Mouse (Mus musculus) heart, embryonic 16.5 days (tissue): ENCODE measurements around the gene Bzw2. TPM values are rescaled to one million over a fixed set of nuclear protein-coding genes. Genes with fewer than 3 reads are reported as not detected.
A peak's percentile ranks its signal among the peaks of the same experiment; 100 is the strongest.

Source experiments
- ATAC-seq: fragments of 200-750 bp; cut with Nextera tagmentation; replicated peaks from 2 replicates; pipeline ENCODE4 v1.8.0; 2017; ENCODE audit warnings: moderate number of reproducible peaks; ENCODE audit not compliant: insufficient read depth, low FRiP score; ENCODE audit errors: extremely low read depth
- H3K27ac ChIP-seq: fragments of 300-500 bp; sonication (generic); 2 replicates; pipeline ENCODE4 v1.5.1; 2014; ENCODE audit warnings: mild to moderate bottlenecking, low read length, control low read depth, moderate library complexity
- H3K27me3 ChIP-seq: fragments of 300-500 bp; sonication (generic); 2 replicates; pipeline ENCODE4 v1.6.1; 2014; ENCODE audit warnings: low read length, mixed read lengths; ENCODE audit not compliant: control insufficient read depth, insufficient read depth
- H3K36me3 ChIP-seq: fragments of 300-500 bp; sonication (generic); 2 replicates; pipeline ENCODE4 v1.6.1; 2014; ENCODE audit not compliant: control insufficient read depth, insufficient read depth
- H3K4me1 ChIP-seq: fragments of 300-500 bp; sonication (generic); 2 replicates; pipeline ENCODE4 v1.6.1; 2014; ENCODE audit warnings: low read length, mixed read lengths; ENCODE audit not compliant: control insufficient read depth, insufficient read depth
- H3K4me2 ChIP-seq: fragments of 300-500 bp; sonication (generic); 2 replicates; pipeline ENCODE4 v1.6.1; 2014; ENCODE audit warnings: low read depth, mild to moderate bottlenecking, control low read depth, low read length
- H3K4me3 ChIP-seq: fragments of 300-500 bp; sonication (generic); 2 replicates; pipeline ENCODE4 v1.5.1; 2014; ENCODE audit warnings: mild to moderate bottlenecking, control low read depth, low read length
- H3K9ac ChIP-seq: fragments of 300-500 bp; sonication (generic); 2 replicates; pipeline ENCODE4 v1.6.1; 2014; ENCODE audit warnings: low read length, control low read depth
- H3K9me3 ChIP-seq: fragments of 300-500 bp; sonication (generic); replicated peaks from 2 replicates; pipeline ENCODE4 v1.6.1; 2016; ENCODE audit warnings: low read length; ENCODE audit not compliant: control insufficient read depth
- WGBS: fragments of 180-500 bp; shearing (Covaris S2); extraction: QIAGEN DNeasy Blood & Tissue Kit; methylation state at CpG from one replicate; pipeline ENCODE4 v1.1.7; 2014; 5-methylcytosine and 5-hydroxymethylcytosine counted together
- polyA plus RNA-seq: library from polyadenylated mRNA; unstranded; fragments of >200 nt; fragmentation: Nextera tagmentation; extraction: Ambion mirVana; gene quantifications from 2 replicates; pipeline ENCODE4 v1.2.1, GENCODE M21; 2015

The Bzw2 gene
- polyA plus RNA-seq, 1 experiment from 2014 or later: 210 TPM

GRCm38 (mm10) chr12:36072860-36073259 is 85.0 kb downstream of the Bzw2 start:
- Histone ChIP-seq H3K9me3 (no peaks in the 10 kb centered on the region), H3K4me2 (no peak overlapping the region), H3K36me3 (no peaks in the 10 kb centered on the region), H3K4me3 (no peak overlapping the region), H3K27me3 (no peaks in the 10 kb centered on the region), H3K4me1 (no peaks in the 10 kb centered on the region; the same call in 1 of the 2 replicates), H3K27ac (no peak overlapping the region), H3K9ac (no peak overlapping the region)
- no peak for ATAC-seq
- WGBS: 33% methylated on average over 5 of the region's 5 CpGs

- Histone ChIP-seq H3K36me3 (no peaks in the 10 kb centered on the region), H3K27ac (no peak overlapping the region), H3K4me2 (no peak overlapping the region), H3K4me1 (no peaks in the 10 kb centered on the region; the same call in 1 of the 2 replicates), H3K9ac (no peak overlapping the region), H3K4me3 (no peak overlapping the region), H3K27me3 (no peaks in the 10 kb centered on the region), H3K9me3 (peaks cover 3% of the 10 kb centered on the region; the same call in 1 of the 2 replicates)
- WGBS: 88% methylated on average over 4 of the region's 4 CpGs
- ATAC-seq: no peak
These were observed 87.6 kb downstream of the Bzw2 start for GRCm38 (mm10) chr12:36070231-36070630.

- no peak overlapping the region for H3K9ac ChIP-seq
- peaks cover 11% of the 10 kb centered on the region for H3K9me3 ChIP-seq
- WGBS: 79% methylated on average over 2 of the region's 2 CpGs
These were observed 90.3 kb downstream of the Bzw2 start for GRCm38 (mm10) chr12:36067538-36067937.

DNA sequence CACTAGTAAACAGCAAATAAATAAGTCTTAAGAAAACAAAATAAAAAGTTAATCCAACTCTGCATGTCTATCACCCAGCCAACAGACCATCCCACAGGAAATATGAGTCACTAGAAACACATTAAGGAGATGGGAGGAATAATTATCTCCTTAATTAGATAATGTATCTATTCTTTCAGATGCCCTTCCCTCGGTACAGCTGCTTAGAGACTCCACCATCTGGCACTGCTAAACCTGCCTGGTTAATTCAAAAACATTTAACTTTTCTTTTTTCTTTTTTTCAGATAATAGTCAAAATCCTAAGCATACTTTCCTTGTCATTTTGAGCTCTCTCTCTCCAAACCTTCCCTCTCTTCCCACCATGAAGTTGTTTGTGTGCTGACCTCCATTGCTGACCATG is 92.0 kb downstream of the Bzw2 start:
- H3K36me3 ChIP-seq: no peaks in the 10 kb centered on the region
- no peak overlapping the region for H3K4me2 ChIP-seq
- H3K27ac ChIP-seq: no peak overlapping the region
- H3K9me3 ChIP-seq: peaks cover 11% of the 10 kb centered on the region
- H3K4me1 ChIP-seq: no peaks in the 10 kb centered on the region
- ATAC-seq: no peak
- no peak overlapping the region for H3K4me3 ChIP-seq
- 62% methylated on average over 1 of the region's 1 CpGs for WGBS
- no peak overlapping the region for H3K9ac ChIP-seq
- no peaks in the 10 kb centered on the region for H3K27me3 ChIP-seq

More at GRCm38 (mm10) chr12:36067538-36067937, 90.3 kb downstream of the Bzw2 start:
- H3K36me3 ChIP-seq: no peaks in the 10 kb centered on the region
- no peak overlapping the region for H3K4me3 ChIP-seq
- no peaks in the 10 kb centered on the region for H3K4me1 ChIP-seq
- no peaks in the 10 kb centered on the region for H3K27me3 ChIP-seq
- H3K4me2 ChIP-seq: no peak overlapping the region
- ATAC-seq: no peak
- no peak overlapping the region for H3K27ac ChIP-seq

GRCm38 (mm10) chr12:36057699-36058098 is 100.2 kb downstream of the Bzw2 start:
- no peak overlapping the region for H3K4me3 ChIP-seq
- ATAC-seq: 0 out of 2 replicates have a peak, but pooled peaks have one; percentile 18
- no peaks in the 10 kb centered on the region for H3K36me3 ChIP-seq
- no peak overlapping the region for H3K9ac ChIP-seq
- WGBS: 42% methylated on average over 2 of the region's 2 CpGs
- 0 out of 2 replicates have a peak, but pooled peaks cover 4% of the 10 kb centered on the region for H3K4me1 ChIP-seq
- no peaks in the 10 kb centered on the region for H3K9me3 ChIP-seq
- H3K27me3 ChIP-seq: no peaks in the 10 kb centered on the region
- no peak overlapping the region for H3K4me2 ChIP-seq
- no peak overlapping the region for H3K27ac ChIP-seq

- ATAC-seq: no peak
- 85% methylated on average over 1 of the region's 1 CpGs for WGBS
These were observed 107.6 kb downstream of the Bzw2 start for GRCm38 (mm10) chr12:36050276-36050675.

GRCm38 (mm10) chr12:36047593-36047992 is 110.3 kb downstream of the Bzw2 start:
- Histone ChIP-seq H3K9ac (no peak overlapping the region), H3K9me3 (no peaks in the 10 kb centered on the region), H3K27ac (no peak overlapping the region), H3K4me1 (no peaks in the 10 kb centered on the region), H3K36me3 (no peaks in the 10 kb centered on the region), H3K4me3 (no peak overlapping the region), H3K4me2 (no peak overlapping the region), H3K27me3 (no peaks in the 10 kb centered on the region)
- WGBS: 85% methylated on average over 2 of the region's 2 CpGs
- ATAC-seq: no peak

More at GRCm38 (mm10) chr12:36050276-36050675, 107.6 kb downstream of the Bzw2 start:
- Histone ChIP-seq H3K27ac (no peak overlapping the region), H3K36me3 (no peaks in the 10 kb centered on the region), H3K4me3 (no peak overlapping the region), H3K27me3 (no peaks in the 10 kb centered on the region), H3K4me1 (no peaks in the 10 kb centered on the region), H3K9ac (no peak overlapping the region), H3K4me2 (no peak overlapping the region), H3K9me3 (no peaks in the 10 kb centered on the region)

DNA sequence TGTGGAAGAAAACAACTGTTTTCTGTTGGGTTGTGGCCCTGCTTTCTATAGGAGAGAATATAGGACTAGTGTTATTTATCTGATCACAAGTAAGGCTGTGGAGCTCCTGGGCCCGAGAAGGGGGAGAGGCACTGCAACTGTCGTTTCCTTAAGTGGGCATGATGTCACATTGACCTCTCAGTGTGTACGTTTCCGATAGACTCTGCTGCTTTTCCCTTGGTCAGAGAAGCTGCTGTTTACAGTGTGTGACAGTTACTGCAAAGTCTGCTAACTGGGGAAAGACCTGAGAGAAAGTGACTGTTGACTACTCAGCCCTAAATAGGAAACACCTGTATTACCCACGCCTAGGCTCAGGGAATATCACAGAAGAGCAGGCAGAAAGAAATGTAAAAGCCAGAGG is 111.7 kb downstream of the Bzw2 start:
- 14% methylated on average over 5 of the region's 5 CpGs for WGBS

DNA sequence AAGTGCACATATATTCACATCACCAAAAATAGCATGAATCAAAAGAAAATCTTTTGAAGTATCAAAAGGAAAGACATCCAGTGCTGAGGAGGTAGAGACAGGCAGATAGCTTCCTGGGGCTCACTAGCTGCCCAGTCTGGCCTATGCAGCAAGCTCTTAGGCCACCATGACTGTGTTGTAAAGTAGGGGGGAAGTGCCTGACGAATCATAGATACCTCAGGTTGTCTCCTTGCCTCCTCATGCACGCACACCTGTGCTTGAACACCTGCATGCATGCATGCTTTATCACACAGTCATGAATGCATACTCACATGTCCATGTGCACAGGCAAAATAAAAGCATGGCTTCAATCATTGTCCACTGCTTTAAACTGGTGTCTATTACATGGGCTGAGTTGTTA is 113.2 kb downstream of the Bzw2 start:
- Histone ChIP-seq H3K4me3 (no peak overlapping the region), H3K36me3 (no peaks in the 10 kb centered on the region), H3K4me1 (peaks cover 16% of the 10 kb centered on the region), H3K9ac (no peak overlapping the region), H3K4me2 (no peak overlapping the region), H3K27me3 (no peaks in the 10 kb centered on the region), H3K9me3 (no peaks in the 10 kb centered on the region), H3K27ac (no peak overlapping the region)
- WGBS: 84% methylated on average over 2 of the region's 2 CpGs
- no peak for ATAC-seq

More for the DNA sequence above, 111.7 kb downstream of the Bzw2 start:
- Histone ChIP-seq H3K4me1 (peaks cover 4% of the 10 kb centered on the region), H3K27me3 (no peaks in the 10 kb centered on the region), H3K9ac (no peak overlapping the region), H3K4me3 (no peak overlapping the region), H3K36me3 (no peaks in the 10 kb centered on the region), H3K27ac (peak overlapping the region; percentile 11; the same call in 1 of the 2 replicates), H3K4me2 (no peak overlapping the region), H3K9me3 (no peaks in the 10 kb centered on the region)
- no peak for ATAC-seq
